Mouse (Mus musculus): ENCODE data around the gene Apol10b. TPM values are rescaled to one million over a fixed set of nuclear protein-coding genes. Genes with fewer than 3 reads are reported as not detected.
"Not testable (repeated sequence)": the region's sequence is repeated elsewhere in the genome, so short reads cannot be mapped to it uniquely, and the experiment has no call there.

Gene Apol10b
- not detected in 2 replicates for polyA plus RNA-seq (2011; ENCODE audit: insufficient read depth, insufficient read length, low read depth, missing spikeins)

GRCm38 (mm10) chr15:77595961-77596360 lies at the start of gene Apol10b:
Apol10b (minus strand) TSS chr15:77596125.
- H3K9ac ChIP-seq (ENCODE audit: low read depth, poor library complexity, severe bottlenecking) = no peak within 1 kb of the TSS
- TF ChIP-seq EP300 (IDR thresholded peaks at IDR 0.05; ENCODE audit: insufficient read depth, low read depth, low read length) (no peak), POLR2A (IDR thresholded peaks at IDR 0.05; ENCODE audit: insufficient read depth, low read length) (no peak), CTCF (IDR thresholded peaks at IDR 0.05; ENCODE audit: low read depth, low read length) (no peak)
- no peaks in the 10 kb centered on the region for H3K9me3 ChIP-seq (replicated peaks; ENCODE audit: control insufficient read depth, insufficient read depth, low read length, poor library complexity, severe bottlenecking)
- H3K4me1 ChIP-seq (ENCODE audit: control insufficient read depth, insufficient read depth, low read length) = no peaks in the 10 kb centered on the region
- H3K36me3 ChIP-seq (ENCODE audit: control insufficient read depth, insufficient read depth, low read length, poor library complexity, severe bottlenecking) = no peaks in the 10 kb centered on the region
- no peak within 1 kb of the TSS for H3K27ac ChIP-seq (ENCODE audit: insufficient read depth, low read length)
- H3K4me3 ChIP-seq (ENCODE audit: low read depth, low read length) = no peak within 1 kb of the TSS
- H3K27me3 ChIP-seq (ENCODE audit: control insufficient read depth, insufficient read depth, low read length, poor library complexity, severe bottlenecking) = no peaks in the 10 kb centered on the region

- H3K9me3 ChIP-seq (replicated peaks; ENCODE audit: control insufficient read depth, insufficient read depth, low read length, poor library complexity, severe bottlenecking) = not testable (repeated sequence)
These were observed 47.3 kb upstream of the Apol10b start, which contains the start of gene Apol11b for GRCm38 (mm10) chr15:77643176-77643575. Apol11b (minus strand) TSS chr15:77643286.

GRCm38 (mm10) chr15:77629822-77630221 lies 33.9 kb upstream of the Apol10b start:
- H3K36me3 ChIP-seq (ENCODE audit: control insufficient read depth, insufficient read depth, low read length, poor library complexity, severe bottlenecking); H3K4me1 ChIP-seq (ENCODE audit: control insufficient read depth, insufficient read depth, low read length); H3K27me3 ChIP-seq (ENCODE audit: control insufficient read depth, insufficient read depth, low read length, poor library complexity, severe bottlenecking); H3K4me3 ChIP-seq (ENCODE audit: low read depth, low read length); H3K9me3 ChIP-seq (replicated peaks; ENCODE audit: control insufficient read depth, insufficient read depth, low read length, poor library complexity, severe bottlenecking); H3K27ac ChIP-seq (ENCODE audit: insufficient read depth, low read length); H3K9ac ChIP-seq (ENCODE audit: low read depth, poor library complexity, severe bottlenecking): not testable (repeated sequence)

More at GRCm38 (mm10) chr15:77643176-77643575, 47.3 kb upstream of the Apol10b start, which contains the start of gene Apol11b:
- not testable (repeated sequence) for H3K4me3 ChIP-seq (ENCODE audit: low read depth, low read length); H3K27ac ChIP-seq (ENCODE audit: insufficient read depth, low read length); H3K9ac ChIP-seq (ENCODE audit: low read depth, poor library complexity, severe bottlenecking); H3K27me3 ChIP-seq (ENCODE audit: control insufficient read depth, insufficient read depth, low read length, poor library complexity, severe bottlenecking); H3K36me3 ChIP-seq (ENCODE audit: control insufficient read depth, insufficient read depth, low read length, poor library complexity, severe bottlenecking); H3K4me1 ChIP-seq (ENCODE audit: control insufficient read depth, insufficient read depth, low read length)

- not testable (repeated sequence) for H3K27ac ChIP-seq (ENCODE audit: insufficient read depth, low read length); H3K4me1 ChIP-seq (ENCODE audit: control insufficient read depth, insufficient read depth, low read length); H3K4me3 ChIP-seq (ENCODE audit: low read depth, low read length); H3K9ac ChIP-seq (ENCODE audit: low read depth, poor library complexity, severe bottlenecking); H3K9me3 ChIP-seq (replicated peaks; ENCODE audit: control insufficient read depth, insufficient read depth, low read length, poor library complexity, severe bottlenecking); H3K36me3 ChIP-seq (ENCODE audit: control insufficient read depth, insufficient read depth, low read length, poor library complexity, severe bottlenecking); H3K27me3 ChIP-seq (ENCODE audit: control insufficient read depth, insufficient read depth, low read length, poor library complexity, severe bottlenecking)
- peak; percentile 19 for TF ChIP-seq CTCF (IDR thresholded peaks at IDR 0.05; ENCODE audit: low read depth, low read length)
These were observed 32.7 kb upstream of the Apol10b start for GRCm38 (mm10) chr15:77628647-77629046.

- H3K27me3 ChIP-seq (ENCODE audit: control insufficient read depth, insufficient read depth, low read length, poor library complexity, severe bottlenecking); H3K36me3 ChIP-seq (ENCODE audit: control insufficient read depth, insufficient read depth, low read length, poor library complexity, severe bottlenecking); H3K27ac ChIP-seq (ENCODE audit: insufficient read depth, low read length); H3K9me3 ChIP-seq (replicated peaks; ENCODE audit: control insufficient read depth, insufficient read depth, low read length, poor library complexity, severe bottlenecking); H3K4me1 ChIP-seq (ENCODE audit: control insufficient read depth, insufficient read depth, low read length); H3K9ac ChIP-seq (ENCODE audit: low read depth, poor library complexity, severe bottlenecking); H3K4me3 ChIP-seq (ENCODE audit: low read depth, low read length): not testable (repeated sequence)
These were observed 30.5 kb upstream of the Apol10b start for GRCm38 (mm10) chr15:77626471-77626870.

- Histone ChIP-seq H3K9ac (ENCODE audit: low read depth, poor library complexity, severe bottlenecking) (no peak overlapping the region), H3K36me3 (ENCODE audit: control insufficient read depth, insufficient read depth, low read length, poor library complexity, severe bottlenecking) (no peaks in the 10 kb centered on the region), H3K4me1 (ENCODE audit: control insufficient read depth, insufficient read depth, low read length) (no peaks in the 10 kb centered on the region), H3K27me3 (ENCODE audit: control insufficient read depth, insufficient read depth, low read length, poor library complexity, severe bottlenecking) (no peaks in the 10 kb centered on the region; the same call in 1 of the 2 replicates), H3K9me3 (replicated peaks; ENCODE audit: control insufficient read depth, insufficient read depth, low read length, poor library complexity, severe bottlenecking) (no peaks in the 10 kb centered on the region), H3K4me3 (ENCODE audit: low read depth, low read length) (no peak overlapping the region), H3K27ac (ENCODE audit: insufficient read depth, low read length) (no peak overlapping the region)
- TF ChIP-seq CTCF (IDR thresholded peaks at IDR 0.05; ENCODE audit: low read depth, low read length) (no peak), POLR2A (IDR thresholded peaks at IDR 0.05; ENCODE audit: insufficient read depth, low read length) (no peak), EP300 (IDR thresholded peaks at IDR 0.05; ENCODE audit: insufficient read depth, low read depth, low read length) (no peak)
These were observed 28.8 kb upstream of the Apol10b start for GRCm38 (mm10) chr15:77624710-77625109.

- Histone ChIP-seq H3K9me3 (replicated peaks; ENCODE audit: control insufficient read depth, insufficient read depth, low read length, poor library complexity, severe bottlenecking) (no peaks in the 10 kb centered on the region), H3K36me3 (ENCODE audit: control insufficient read depth, insufficient read depth, low read length, poor library complexity, severe bottlenecking) (no peaks in the 10 kb centered on the region), H3K4me1 (ENCODE audit: control insufficient read depth, insufficient read depth, low read length) (no peaks in the 10 kb centered on the region), H3K27ac (ENCODE audit: insufficient read depth, low read length) (no peak overlapping the region), H3K9ac (ENCODE audit: low read depth, poor library complexity, severe bottlenecking) (no peak overlapping the region), H3K27me3 (ENCODE audit: control insufficient read depth, insufficient read depth, low read length, poor library complexity, severe bottlenecking) (no peaks in the 10 kb centered on the region), H3K4me3 (ENCODE audit: low read depth, low read length) (no peak overlapping the region)
- TF ChIP-seq POLR2A (IDR thresholded peaks at IDR 0.05; ENCODE audit: insufficient read depth, low read length) (no peak), CTCF (IDR thresholded peaks at IDR 0.05; ENCODE audit: low read depth, low read length) (no peak), EP300 (IDR thresholded peaks at IDR 0.05; ENCODE audit: insufficient read depth, low read depth, low read length) (no peak)
These were observed 10.1 kb upstream of the Apol10b start for GRCm38 (mm10) chr15:77606069-77606468.

Measured in ES-Bruce4 (cell line).